Mouse (Mus musculus): ENCODE measurements around the gene Msi1. TPM values are rescaled to one million over a fixed set of nuclear protein-coding genes. Genes with fewer than 3 reads are reported as not detected.

Msi1 gene
- total and polyA plus RNA-seq, 3 experiments: 3.5 to 5.7 TPM; not detected in 1

Other genes starting within 250 kb of the Msi1 start
- gene Cabp1, start 235.2 kb upstream of the Msi1 start, total RNA-seq (2012; rRNA removed): 0.35 and 0.52 TPM in 2 replicates
- gene Cabp1, start 235.2 kb upstream of the Msi1 start, polyA plus RNA-seq (2012; ENCODE audit: insufficient read depth in 1 of 2, insufficient read length in 2 of 2, low read depth in 1 of 2, low replicate concordance in 2 of 2, missing spikeins in 1 of 2): 1 to 10 TPM in 1 of 2 experiments, not detected in 1; 1.7 TPM
- 166 and 208 TPM in 2 replicates for gene Pop5, start 193.8 kb upstream of the Msi1 start, total RNA-seq (2012; rRNA removed)
- 100 to 1,000 TPM; 103 to 388 TPM for gene Pop5, start 193.8 kb upstream of the Msi1 start, polyA plus RNA-seq (2012; ENCODE audit: insufficient read depth in 1 of 2, insufficient read length in 2 of 2, low read depth in 1 of 2, low replicate concordance in 2 of 2, missing spikeins in 1 of 2)
- 44.4 and 57.3 TPM in 2 replicates for gene Rnf10, start 156.7 kb upstream of the Msi1 start, total RNA-seq (2012; rRNA removed)
- 100 to 1,000 TPM; 165 to 254 TPM for gene Rnf10, start 156.7 kb upstream of the Msi1 start, polyA plus RNA-seq (2012; ENCODE audit: insufficient read depth in 1 of 2, insufficient read length in 2 of 2, low read depth in 1 of 2, low replicate concordance in 2 of 2, missing spikeins in 1 of 2)
- 39.7 and 43.3 TPM in 2 replicates for gene Coq5, start 149.9 kb upstream of the Msi1 start, total RNA-seq (2012; rRNA removed)
- 10 to 100 TPM in 1 of 2 experiments, not detected in 1; 40.5 TPM for gene Coq5, start 149.9 kb upstream of the Msi1 start, polyA plus RNA-seq (2012; ENCODE audit: insufficient read depth in 1 of 2, insufficient read length in 2 of 2, low read depth in 1 of 2, low replicate concordance in 2 of 2, missing spikeins in 1 of 2)
- 714 and 736 TPM in 2 replicates for gene Dynll1, start 128.6 kb upstream of the Msi1 start, total RNA-seq (2012; rRNA removed)
- gene Dynll1, start 128.6 kb upstream of the Msi1 start, polyA plus RNA-seq (2012; ENCODE audit: insufficient read depth in 1 of 2, insufficient read length in 2 of 2, low read depth in 1 of 2, low replicate concordance in 2 of 2, missing spikeins in 1 of 2): 100 to 1,000 TPM; 561 to 740 TPM
- gene Srsf9, start 102.4 kb upstream of the Msi1 start, total RNA-seq (2012; rRNA removed): 80.0 and 98.0 TPM in 2 replicates
- 100 to 1,000 TPM in 1 of 2 experiments, not detected in 1; 170 TPM for gene Srsf9, start 102.4 kb upstream of the Msi1 start, polyA plus RNA-seq (2012; ENCODE audit: insufficient read depth in 1 of 2, insufficient read length in 2 of 2, low read depth in 1 of 2, low replicate concordance in 2 of 2, missing spikeins in 1 of 2)
- gene Gatc, start 88.4 kb upstream of the Msi1 start, total RNA-seq (2012; rRNA removed): 6.3 and 6.5 TPM in 2 replicates
- gene Gatc, start 88.4 kb upstream of the Msi1 start, polyA plus RNA-seq (2012; ENCODE audit: insufficient read depth in 1 of 2, insufficient read length in 2 of 2, low read depth in 1 of 2, low replicate concordance in 2 of 2, missing spikeins in 1 of 2): 10 to 100 TPM in 1 of 2 experiments, not detected in 1; 32.2 TPM
- gene Triap1, start 88.4 kb upstream of the Msi1 start, total RNA-seq (2012; rRNA removed): 50.8 and 63.2 TPM in 2 replicates
- gene Triap1, start 88.4 kb upstream of the Msi1 start, polyA plus RNA-seq (2012; ENCODE audit: insufficient read depth in 1 of 2, insufficient read length in 2 of 2, low read depth in 1 of 2, low replicate concordance in 2 of 2, missing spikeins in 1 of 2): 10 to 100 TPM in 1 of 2 experiments, not detected in 1; 59.2 TPM
- 725 and 749 TPM in 2 replicates for gene Cox6a1, start 80.6 kb upstream of the Msi1 start, total RNA-seq (2012; rRNA removed)
- 1,000 to 10,000 TPM in 1 of 2 experiments, 100 to 1,000 TPM in 1; 328 to 1,215 TPM for gene Cox6a1, start 80.6 kb upstream of the Msi1 start, polyA plus RNA-seq (2012; ENCODE audit: insufficient read depth in 1 of 2, insufficient read length in 2 of 2, low read depth in 1 of 2, low replicate concordance in 2 of 2, missing spikeins in 1 of 2)
- gene Pla2g1b, start 36.7 kb downstream of the Msi1 start, total RNA-seq (2012; rRNA removed): 0.58 and 0.92 TPM in 2 replicates
- gene Pla2g1b, start 36.7 kb downstream of the Msi1 start, polyA plus RNA-seq (2012; ENCODE audit: insufficient read depth in 1 of 2, insufficient read length in 2 of 2, low read depth in 1 of 2, low replicate concordance in 2 of 2, missing spikeins in 1 of 2): 1 to 10 TPM in 1 of 2 experiments, not detected in 1; 6.6 TPM
- gene Sirt4, start 55.1 kb downstream of the Msi1 start, total RNA-seq (2012; rRNA removed): 7.6 and 9.2 TPM in 2 replicates
- 10 to 100 TPM in 1 of 2 experiments, not detected in 1; 10.3 TPM for gene Sirt4, start 55.1 kb downstream of the Msi1 start, polyA plus RNA-seq (2012; ENCODE audit: insufficient read depth in 1 of 2, insufficient read length in 2 of 2, low read depth in 1 of 2, low replicate concordance in 2 of 2, missing spikeins in 1 of 2)
- gene Pxn, start 77.1 kb downstream of the Msi1 start, total RNA-seq (2012; rRNA removed): 12.7 and 15.2 TPM in 2 replicates
- gene Pxn, start 77.1 kb downstream of the Msi1 start, polyA plus RNA-seq (2012; ENCODE audit: insufficient read depth in 1 of 2, insufficient read length in 2 of 2, low read depth in 1 of 2, low replicate concordance in 2 of 2, missing spikeins in 1 of 2): 100 to 1,000 TPM in 1 of 2 experiments, 10 to 100 TPM in 1; 29.2 to 167 TPM
- 2,878 and 3,028 TPM in 2 replicates for gene Rplp0, start 129.9 kb downstream of the Msi1 start, total RNA-seq (2012; rRNA removed)
- gene Rplp0, start 129.9 kb downstream of the Msi1 start, polyA plus RNA-seq (2012; ENCODE audit: insufficient read depth in 1 of 2, insufficient read length in 2 of 2, low read depth in 1 of 2, low replicate concordance in 2 of 2, missing spikeins in 1 of 2): 1,000 to 10,000 TPM; 3,294 to 4,164 TPM
- gene Gcn1l1, start 135.7 kb downstream of the Msi1 start, total RNA-seq (2012; rRNA removed): 79.7 and 93.8 TPM in 2 replicates
- 100 to 1,000 TPM in 1 of 2 experiments, 10 to 100 TPM in 1; 88.2 to 123 TPM for gene Gcn1l1, start 135.7 kb downstream of the Msi1 start, polyA plus RNA-seq (2012; ENCODE audit: insufficient read depth in 1 of 2, insufficient read length in 2 of 2, low read depth in 1 of 2, low replicate concordance in 2 of 2, missing spikeins in 1 of 2)
- gene Rab35, start 202.3 kb downstream of the Msi1 start, total RNA-seq (2012; rRNA removed): 62.1 and 66.9 TPM in 2 replicates
- 100 to 1,000 TPM in 1 of 2 experiments, not detected in 1; 113 TPM for gene Rab35, start 202.3 kb downstream of the Msi1 start, polyA plus RNA-seq (2012; ENCODE audit: insufficient read depth in 1 of 2, insufficient read length in 2 of 2, low read depth in 1 of 2, low replicate concordance in 2 of 2, missing spikeins in 1 of 2)

Measured in MEL (cell line).